Mouse (Mus musculus) inflammation-experienced regulatory T-cells, adult 6 months (primary cell): Measurements from ENCODE around the gene Dnajc25. TPM values are rescaled to one million over a fixed set of nuclear protein-coding genes. Genes with fewer than 3 reads are reported as not detected.
A peak's percentile ranks its signal among the peaks of the same experiment; 100 is the strongest.

ENCODE experiments used
- ATAC-seq: one replicate; pipeline ENCODE4 v1.8.0; 2017
- polyA plus RNA-seq, 3 experiments: library from polyadenylated mRNA; unstranded; fragments of 100-300 nt; shearing (Covaris generic); gene quantifications; one replicate each; pipeline ENCODE4 v1.2.1; 2017

Gene Dnajc25
- polyA plus RNA-seq, result 1 to 10 TPM in 1 of 3 experiments, under 1 TPM in 2; 0.64 to 1.1 (median 0.91) TPM

DNA sequence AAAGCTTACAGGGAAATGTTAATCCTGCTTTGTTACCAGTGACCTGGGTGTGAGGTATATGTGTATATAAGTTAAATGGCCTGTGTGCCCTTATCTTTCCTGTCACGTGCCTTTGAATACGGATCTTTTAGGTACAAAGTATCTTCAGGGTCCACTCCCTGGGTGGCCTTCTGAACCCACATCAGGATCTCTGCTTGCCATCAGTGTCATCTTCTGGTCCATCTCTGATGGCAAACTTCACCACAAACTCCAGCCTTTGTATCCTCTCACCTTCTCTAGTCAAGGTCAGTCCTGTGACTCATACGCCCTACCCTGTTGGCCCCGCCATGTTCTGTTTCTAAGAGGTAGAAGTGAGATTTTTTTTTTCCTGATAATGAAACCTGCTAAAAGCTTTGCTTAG is at the start of gene Dnajc25:
Gene Dnajc25 (plus strand): TSS at position 301 of the 400 bp plus-strand sequence.
- ATAC-seq, result no peak

DNA sequence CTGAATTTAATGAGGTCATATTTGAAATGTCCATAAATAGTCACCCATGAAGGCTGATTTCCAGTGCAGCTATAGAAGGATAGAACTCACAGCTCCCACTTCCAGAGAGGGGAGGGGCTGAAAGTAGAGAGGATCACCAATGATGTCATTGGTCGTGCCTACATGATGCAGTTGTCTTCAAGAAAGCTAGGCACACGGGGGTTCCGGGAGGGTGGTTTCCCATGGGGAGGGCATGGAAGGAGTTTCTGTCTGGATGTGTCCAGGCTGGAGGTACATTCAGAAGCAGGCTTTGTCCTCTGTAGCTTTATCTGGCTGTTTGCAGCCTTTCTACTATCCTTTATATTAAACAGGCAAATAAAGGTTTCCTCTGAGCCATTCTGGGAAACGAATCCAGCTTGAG is 46.5 kb upstream of the Dnajc25 start:
- ATAC-seq, result no peak

GRCm38 (mm10) chr4:58952630-58953029 is 42.2 kb upstream of the Dnajc25 start:
- ATAC-seq, result no peak

- no peak for ATAC-seq
These were observed 33.1 kb upstream of the Dnajc25 start for GRCm38 (mm10) chr4:58961719-58962118.

GRCm38 (mm10) chr4:58963271-58963670 is 31.6 kb upstream of the Dnajc25 start:
- no peak for ATAC-seq

GRCm38 (mm10) chr4:58965136-58965535 is 29.7 kb upstream of the Dnajc25 start:
- ATAC-seq, result no peak

DNA sequence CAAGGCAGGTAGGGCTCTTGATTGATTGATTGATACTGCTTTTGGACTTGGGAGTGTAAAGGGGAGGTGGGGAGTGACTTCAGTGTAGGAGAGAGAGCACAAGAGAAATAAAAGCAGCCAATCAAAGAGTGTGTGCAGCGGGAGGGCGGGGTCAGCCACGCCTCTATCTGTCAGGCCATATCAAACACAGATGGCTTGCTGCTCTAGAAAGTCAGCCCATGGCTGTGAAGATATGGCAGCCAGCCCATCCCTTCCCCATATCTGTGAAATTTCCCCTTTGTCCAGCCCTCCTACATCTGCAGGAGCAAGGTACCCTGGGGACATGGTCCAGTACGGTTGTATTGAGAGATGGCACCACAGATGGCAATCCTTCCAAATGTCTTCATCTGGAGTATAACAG is 24.2 kb upstream of the Dnajc25 start:
- ATAC-seq, result no peak

- no peak for ATAC-seq
These were observed 19.2 kb upstream of the Dnajc25 start for GRCm38 (mm10) chr4:58975711-58976110.

- ATAC-seq, result no peak
These were observed 13.4 kb upstream of the Dnajc25 start for GRCm38 (mm10) chr4:58981421-58981820.

DNA sequence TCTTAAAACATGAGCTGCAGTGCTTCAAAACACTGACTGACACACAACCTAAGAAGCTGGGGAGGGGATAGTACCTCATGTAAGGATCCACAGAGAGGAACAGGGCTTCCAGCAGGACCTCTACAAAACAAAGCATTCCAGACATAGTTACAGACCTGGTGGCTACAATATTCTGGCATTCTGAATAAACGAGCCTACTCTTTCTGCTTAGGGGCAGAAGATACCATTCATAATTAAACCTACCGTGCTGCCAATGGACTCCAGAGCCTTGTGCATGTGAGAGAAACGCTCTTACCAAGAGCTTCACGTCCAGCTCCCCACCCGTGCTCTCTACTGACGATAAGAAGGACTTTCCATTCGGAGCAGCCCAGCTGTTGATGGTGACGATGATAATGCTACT is 12.1 kb upstream of the Dnajc25 start:
- ATAC-seq, result no peak

- peak; percentile 55 for ATAC-seq
These were observed 9.7 kb upstream of the Dnajc25 start for GRCm38 (mm10) chr4:58985157-58985648.

DNA sequence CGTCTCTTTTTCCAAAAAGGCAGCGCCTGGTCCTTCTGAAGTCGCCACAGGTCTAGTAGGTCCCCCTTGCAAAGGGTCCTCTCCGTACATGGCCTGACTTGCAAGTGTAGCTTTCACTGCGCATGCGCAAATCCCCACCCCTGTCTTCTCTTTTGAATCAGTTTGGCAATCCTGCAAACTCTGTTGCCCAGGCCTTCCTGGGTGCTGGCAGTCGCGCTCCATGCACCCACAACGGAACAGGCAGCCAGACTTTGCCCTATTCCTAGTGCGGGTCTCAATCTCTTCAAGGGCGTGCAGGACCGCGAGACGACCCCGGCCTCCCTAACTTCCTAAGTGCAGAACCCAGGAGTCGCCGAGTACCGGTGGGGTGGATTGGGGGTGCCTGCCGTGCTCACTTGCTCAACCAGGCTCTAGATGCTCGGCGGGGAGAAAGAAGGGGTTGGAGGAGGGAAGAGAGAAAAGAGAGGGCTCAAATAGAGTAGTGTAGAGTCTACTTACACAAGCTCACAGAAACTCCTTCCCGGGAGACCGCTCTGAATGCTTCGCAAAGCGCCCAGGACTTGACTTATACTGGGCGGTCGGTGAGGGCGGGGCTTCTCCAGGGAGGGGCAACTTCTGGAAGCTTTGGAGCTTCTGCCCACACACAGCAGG is 8.2 kb upstream of the Dnajc25 start, which contains the start of gene Ptgr1:
Gene Ptgr1 (minus strand): TSS at position 580 of the 651 bp plus-strand sequence.
- peak; percentile 41 for ATAC-seq

DNA sequence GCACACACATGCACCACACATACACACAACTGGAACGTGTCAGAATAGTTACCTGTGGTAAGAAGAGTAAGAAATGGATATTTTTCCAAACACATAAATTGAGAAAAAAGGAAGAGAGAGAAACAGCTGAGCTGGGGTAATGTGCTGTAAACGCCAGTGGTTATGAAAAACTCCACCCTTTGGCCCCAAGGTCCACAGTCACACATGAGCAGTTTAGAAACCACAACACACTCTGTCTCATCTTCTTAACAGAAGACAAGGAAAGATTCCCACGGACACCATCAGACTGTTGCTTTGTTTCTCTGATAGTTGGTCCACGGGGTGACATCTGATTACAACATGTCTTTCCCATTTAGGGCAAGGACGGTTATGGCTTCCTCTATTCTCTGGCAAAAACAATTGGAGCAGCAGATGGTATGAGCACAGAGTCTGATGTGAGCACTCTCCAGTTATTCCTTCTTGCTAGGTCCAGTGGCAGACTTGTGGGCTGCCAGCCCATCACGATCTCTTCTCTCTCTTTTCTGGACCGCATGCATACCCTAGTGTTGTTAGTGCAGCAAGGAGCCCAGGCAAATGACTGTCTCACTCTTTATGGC is 5.5 kb upstream of the Dnajc25 start:
- no peak for ATAC-seq

- no peak for ATAC-seq
These were observed 4.0 kb upstream of the Dnajc25 start for GRCm38 (mm10) chr4:58990609-58991434.

- ATAC-seq, result no peak
These were observed 2.7 kb upstream of the Dnajc25 start for GRCm38 (mm10) chr4:58992195-58992594.

DNA sequence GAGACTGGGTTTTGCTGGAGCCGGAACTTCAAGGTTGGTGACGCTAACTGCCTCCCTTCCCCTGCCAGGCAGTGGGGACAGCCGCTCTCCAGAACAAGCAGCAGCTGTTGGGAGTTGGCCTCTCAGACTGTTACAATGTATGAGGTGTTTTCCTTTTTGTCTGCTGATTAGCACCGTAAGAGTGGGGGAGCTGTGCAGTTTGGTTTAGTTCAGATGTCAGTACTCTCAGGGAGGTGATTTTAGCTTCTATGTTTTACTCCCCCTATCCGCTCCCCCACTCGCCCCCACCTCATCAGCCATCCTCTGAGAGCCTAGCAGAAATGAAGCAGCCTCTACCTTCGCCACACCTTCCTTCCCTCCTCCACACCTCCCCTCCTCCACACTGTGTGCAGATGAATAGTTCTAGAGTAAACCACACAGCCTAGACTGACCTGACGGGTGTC is 410 bp downstream of the Dnajc25 start:
- no peak for ATAC-seq

DNA sequence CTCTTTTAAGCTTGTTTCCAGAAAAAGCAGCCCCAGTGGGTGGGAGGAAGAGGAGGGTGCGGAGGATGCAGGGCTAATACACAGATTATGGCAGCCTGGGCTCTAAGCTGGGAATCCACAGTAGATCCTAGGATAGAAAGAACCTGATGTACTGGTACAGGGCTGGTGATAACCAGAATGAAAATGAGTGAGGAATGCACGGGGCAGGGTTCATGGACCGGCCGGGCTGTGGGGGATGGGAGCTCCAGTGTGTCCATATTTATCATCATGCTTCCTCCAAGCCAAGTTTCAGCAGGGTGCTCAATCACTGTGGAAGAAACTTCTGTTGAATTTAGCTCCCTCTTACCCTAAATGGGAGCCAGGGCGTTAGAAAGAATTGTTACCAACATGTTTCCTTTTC is 2.2 kb downstream of the Dnajc25 start:
- ATAC-seq, result no peak

DNA sequence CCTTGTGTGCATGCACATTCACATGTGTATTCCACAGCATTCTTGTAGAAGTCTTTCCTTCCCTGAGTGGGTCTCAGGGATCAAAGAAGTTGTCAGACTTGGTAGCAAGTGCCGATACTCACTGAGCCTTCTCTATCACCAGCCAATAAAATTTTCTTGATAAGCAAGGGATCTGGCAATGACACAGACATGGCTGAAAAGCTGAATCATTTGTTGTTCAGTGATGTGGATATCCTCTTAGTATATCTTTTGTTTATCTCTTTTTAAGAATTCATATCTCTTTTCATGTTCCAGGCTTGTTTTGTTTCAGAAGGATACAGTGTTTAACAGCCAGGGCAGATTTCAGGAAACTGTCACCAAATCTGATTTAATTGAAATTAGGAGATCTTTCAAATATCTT is 3.8 kb downstream of the Dnajc25 start:
- no peak for ATAC-seq

DNA sequence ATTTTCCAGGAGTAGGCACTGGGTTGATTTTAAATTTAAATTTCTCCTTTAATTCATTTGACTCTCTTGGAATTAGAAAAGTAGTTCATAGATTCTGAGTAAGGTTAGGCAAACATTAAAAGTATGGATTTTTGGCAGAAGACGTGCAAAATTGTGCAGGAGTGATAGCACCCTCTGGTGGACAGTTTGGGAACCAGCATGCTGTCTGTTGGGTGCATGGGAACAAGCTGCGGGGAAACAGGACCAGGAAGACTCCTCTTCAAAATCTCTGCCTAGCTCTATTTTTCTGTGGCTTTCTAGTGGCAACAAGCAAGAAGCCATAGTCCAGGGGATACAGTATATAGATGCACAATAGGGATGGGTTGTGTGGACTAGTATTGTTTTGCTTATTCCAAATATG is 4.8 kb downstream of the Dnajc25 start:
- peak; percentile 37 for ATAC-seq

DNA sequence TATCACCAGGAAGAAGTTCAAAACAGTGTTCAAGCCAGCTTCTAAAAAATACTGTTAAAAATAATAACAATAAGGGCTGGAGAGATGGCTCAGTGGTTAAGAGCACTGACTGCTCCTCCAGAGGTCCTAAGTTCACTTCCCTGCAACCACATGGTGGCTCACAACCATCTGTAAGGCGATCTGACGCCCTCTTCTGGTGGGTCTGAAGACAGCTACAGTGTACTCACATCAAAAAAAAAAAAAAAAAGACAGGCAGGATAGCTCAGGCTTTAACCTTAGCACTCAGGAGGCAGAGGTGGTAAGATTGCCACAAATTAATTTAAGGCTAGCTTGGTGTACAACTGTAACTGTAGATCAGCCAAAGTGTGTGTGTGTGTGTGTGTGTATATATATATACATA is 5.8 kb downstream of the Dnajc25 start:
- ATAC-seq, result peak; percentile 11

GRCm38 (mm10) chr4:59002948-59003805 is 8.3 kb downstream of the Dnajc25 start, which contains the start of gene Gm20503:
Gene Gm20503, plus strand, starts transcription at chr4:59003210.
- peak; percentile 93 for ATAC-seq

GRCm38 (mm10) chr4:59003806-59004200 is 8.9 kb downstream of the Dnajc25 start:
- ATAC-seq, result no peak
